Mouse (Mus musculus): Measurements from ENCODE around the gene Rpn2. TPM values are rescaled to one million over a fixed set of nuclear protein-coding genes. Genes with fewer than 3 reads are reported as not detected.

The Rpn2 gene
- polyA plus RNA-seq, 1 experiment from 2014 or later: 284 TPM

- H3K27me3 ChIP-seq (ENCODE audit: low read depth, poor library complexity, severe bottlenecking): no peaks in the 10 kb centered on the region
- H3K4me1 ChIP-seq: no peaks in the 10 kb centered on the region
- H3K36me3 ChIP-seq: peaks cover 100% of the 10 kb centered on the region
- H3K4me3 ChIP-seq: no peak overlapping the region
- no peak for DNase-seq (ENCODE audit: low spot score)
- no peak overlapping the region for H3K27ac ChIP-seq
- H3K9me3 ChIP-seq (replicated peaks): no peaks in the 10 kb centered on the region
- WGBS: 96% methylated on average over 5 of the region's 5 CpGs
Observed at GRCm38 (mm10) chr2:157288996-157289395, 10.2 kb downstream of the Rpn2 start.

- Histone ChIP-seq H3K27ac (no peak overlapping the region), H3K27me3 (ENCODE audit: low read depth, poor library complexity, severe bottlenecking) (no peaks in the 10 kb centered on the region), H3K36me3 (peaks cover 100% of the 10 kb centered on the region), H3K4me3 (no peak overlapping the region), H3K4me1 (no peaks in the 10 kb centered on the region), H3K9me3 (replicated peaks) (no peaks in the 10 kb centered on the region)
- 43% methylated on average over 2 of the region's 2 CpGs for whole genome bisulfite sequencing
- peak; percentile 72 for DNase-seq (ENCODE audit: low spot score)
Observed at GRCm38 (mm10) chr2:157292093-157292492, 13.3 kb downstream of the Rpn2 start.

- no peaks in the 10 kb centered on the region for H3K27me3 ChIP-seq (ENCODE audit: low read depth, poor library complexity, severe bottlenecking)
- H3K4me3 ChIP-seq: no peak overlapping the region
- DNase-seq (ENCODE audit: low spot score): no peak
- no peaks in the 10 kb centered on the region for H3K4me1 ChIP-seq
- 87% methylated on average over 7 of the region's 7 CpGs for WGBS
- H3K9me3 ChIP-seq (replicated peaks): no peaks in the 10 kb centered on the region
- no peak overlapping the region for H3K27ac ChIP-seq
- peaks cover 99% of the 10 kb centered on the region for H3K36me3 ChIP-seq
Observed at GRCm38 (mm10) chr2:157296105-157296689, 17.4 kb downstream of the Rpn2 start.

GRCm38 (mm10) chr2:157300051-157300450 is 21.2 kb downstream of the Rpn2 start:
- 93% methylated on average over 6 of the region's 6 CpGs for WGBS
- peaks cover 99% of the 10 kb centered on the region for H3K36me3 ChIP-seq

GRCm38 (mm10) chr2:157303096-157303495 is 24.3 kb downstream of the Rpn2 start:
- Histone ChIP-seq H3K27ac (no peak overlapping the region), H3K36me3 (peaks cover 99% of the 10 kb centered on the region), H3K4me3 (no peak overlapping the region), H3K4me1 (no peaks in the 10 kb centered on the region), H3K27me3 (ENCODE audit: low read depth, poor library complexity, severe bottlenecking) (no peaks in the 10 kb centered on the region), H3K9me3 (replicated peaks) (no peaks in the 10 kb centered on the region)
- 76% methylated on average over 9 of the region's 9 CpGs for WGBS
- no peak for DNase-seq (ENCODE audit: low spot score)

More at GRCm38 (mm10) chr2:157300051-157300450, 21.2 kb downstream of the Rpn2 start:
- no peaks in the 10 kb centered on the region for H3K9me3 ChIP-seq (replicated peaks)
- no peak overlapping the region for H3K27ac ChIP-seq
- DNase-seq (ENCODE audit: low spot score): no peak
- H3K27me3 ChIP-seq (ENCODE audit: low read depth, poor library complexity, severe bottlenecking): no peaks in the 10 kb centered on the region
- no peak overlapping the region for H3K4me3 ChIP-seq
- no peaks in the 10 kb centered on the region for H3K4me1 ChIP-seq

GRCm38 (mm10) chr2:157306091-157307032 is 27.5 kb downstream of the Rpn2 start:
- 86% methylated on average over 7 of the region's 7 CpGs for WGBS
- peaks cover 100% of the 10 kb centered on the region for H3K36me3 ChIP-seq
- no peak overlapping the region for H3K4me3 ChIP-seq
- DNase-seq (ENCODE audit: low spot score): no peak
- H3K27me3 ChIP-seq (ENCODE audit: low read depth, poor library complexity, severe bottlenecking): no peaks in the 10 kb centered on the region
- H3K9me3 ChIP-seq (replicated peaks): no peaks in the 10 kb centered on the region
- no peak overlapping the region for H3K27ac ChIP-seq
- no peaks in the 10 kb centered on the region for H3K4me1 ChIP-seq

- 92% methylated on average over 4 of the region's 4 CpGs for WGBS
- Histone ChIP-seq H3K4me1 (no peaks in the 10 kb centered on the region), H3K27me3 (ENCODE audit: low read depth, poor library complexity, severe bottlenecking) (no peaks in the 10 kb centered on the region), H3K27ac (no peak overlapping the region), H3K4me3 (no peak overlapping the region), H3K36me3 (peaks cover 100% of the 10 kb centered on the region), H3K9me3 (replicated peaks) (no peaks in the 10 kb centered on the region)
- DNase-seq (ENCODE audit: low spot score): no peak
Observed at GRCm38 (mm10) chr2:157307715-157308265, 29.0 kb downstream of the Rpn2 start.

- no peak for DNase-seq (ENCODE audit: low spot score)
- 95% methylated on average over 2 of the region's 2 CpGs for WGBS
- Histone ChIP-seq H3K9me3 (replicated peaks) (no peaks in the 10 kb centered on the region), H3K4me3 (no peak overlapping the region), H3K27me3 (ENCODE audit: low read depth, poor library complexity, severe bottlenecking) (no peaks in the 10 kb centered on the region), H3K4me1 (no peaks in the 10 kb centered on the region), H3K36me3 (peaks cover 100% of the 10 kb centered on the region), H3K27ac (no peak overlapping the region)
Observed at GRCm38 (mm10) chr2:157308273-157308917, 29.6 kb downstream of the Rpn2 start.

GRCm38 (mm10) chr2:157309611-157310010 is 30.8 kb downstream of the Rpn2 start:
- no peak for DNase-seq (ENCODE audit: low spot score)
- Histone ChIP-seq H3K27me3 (ENCODE audit: low read depth, poor library complexity, severe bottlenecking) (no peaks in the 10 kb centered on the region), H3K36me3 (peaks cover 100% of the 10 kb centered on the region), H3K27ac (no peak overlapping the region), H3K9me3 (replicated peaks) (no peaks in the 10 kb centered on the region), H3K4me3 (no peak overlapping the region), H3K4me1 (no peaks in the 10 kb centered on the region)
- 95% methylated on average over 8 of the region's 8 CpGs for WGBS

- 94% methylated on average over 6 of the region's 6 CpGs for WGBS
- H3K4me1 ChIP-seq: no peaks in the 10 kb centered on the region
- no peak for DNase-seq (ENCODE audit: low spot score)
- no peak overlapping the region for H3K4me3 ChIP-seq
- H3K36me3 ChIP-seq: peaks cover 100% of the 10 kb centered on the region
- no peak overlapping the region for H3K27ac ChIP-seq
- no peaks in the 10 kb centered on the region for H3K9me3 ChIP-seq (replicated peaks)
- no peaks in the 10 kb centered on the region for H3K27me3 ChIP-seq (ENCODE audit: low read depth, poor library complexity, severe bottlenecking)
Observed at GRCm38 (mm10) chr2:157310963-157311637, 32.3 kb downstream of the Rpn2 start.

GRCm38 (mm10) chr2:157313718-157314117 is 34.9 kb downstream of the Rpn2 start:
- peaks cover 99% of the 10 kb centered on the region for H3K36me3 ChIP-seq
- no peaks in the 10 kb centered on the region for H3K4me1 ChIP-seq
- DNase-seq (ENCODE audit: low spot score): no peak
- no peak overlapping the region for H3K27ac ChIP-seq
- H3K27me3 ChIP-seq (ENCODE audit: low read depth, poor library complexity, severe bottlenecking): no peaks in the 10 kb centered on the region
- H3K9me3 ChIP-seq (replicated peaks): no peaks in the 10 kb centered on the region
- H3K4me3 ChIP-seq: no peak overlapping the region
- 92% methylated on average over 3 of the region's 3 CpGs for WGBS

- Histone ChIP-seq H3K27ac (no peak overlapping the region), H3K4me1 (no peaks in the 10 kb centered on the region), H3K9me3 (replicated peaks) (no peaks in the 10 kb centered on the region), H3K4me3 (no peak overlapping the region), H3K27me3 (ENCODE audit: low read depth, poor library complexity, severe bottlenecking) (no peaks in the 10 kb centered on the region), H3K36me3 (peaks cover 99% of the 10 kb centered on the region)
- DNase-seq (ENCODE audit: low spot score): no peak
- 90% methylated on average over 7 of the region's 7 CpGs for WGBS
Observed at GRCm38 (mm10) chr2:157314310-157314709, 35.5 kb downstream of the Rpn2 start.

Measured in limb, embryonic 10.5 days (tissue).